Mouse (Mus musculus) macrophage (primary cell): Measurements from ENCODE around the gene R3hdm2. TPM values are rescaled to one million over a fixed set of nuclear protein-coding genes. Genes with fewer than 3 reads are reported as not detected.

ENCODE experiments used
- H3K27ac ChIP-seq: fragments of 350-480 bp; formaldehyde crosslinking; 2 replicates; pipeline ENCODE4 v1.9.0; 2021
- H3K36me3 ChIP-seq: fragments of 350-480 bp; formaldehyde crosslinking; 2 replicates; pipeline ENCODE4 v1.9.0; 2021; ENCODE audit errors: inconsistent target
- H3K4me3 ChIP-seq: fragments of 350-480 bp; formaldehyde crosslinking; 2 replicates; pipeline ENCODE4 v1.9.0; 2021; ENCODE audit errors: inconsistent target
- H3K79me2 ChIP-seq: fragments of 350-480 bp; formaldehyde crosslinking; 2 replicates; pipeline ENCODE4 v1.9.0; 2021; ENCODE audit errors: inconsistent target
- WGBS: methylation state at CpG from one replicate; pipeline ENCODE4 v1.1.7; 2026; ENCODE audit warnings: inconsistent platforms; ENCODE audit not compliant: missing documents; 5-methylcytosine and 5-hydroxymethylcytosine counted together
- polyA plus RNA-seq: library from polyadenylated mRNA; stranded (reverse); fragments of 250-400 nt; gene quantifications from 3 replicates; pipeline ENCODE4 v1.2.4, GENCODE M21; 2018; ENCODE audit warnings: inconsistent platforms

R3hdm2 gene
- polyA plus RNA-seq, 1 experiment from 2014 or later: 168 TPM

GRCm38 (mm10) chr10:127348957-127349356 is 31.2 kb upstream of the R3hdm2 start:
- Histone ChIP-seq H3K36me3 (no peaks in the 10 kb centered on the region), H3K79me2 (no peaks in the 10 kb centered on the region), H3K4me3 (no peak overlapping the region), H3K27ac (no peak overlapping the region)
- 81% methylated on average over 3 of the region's 4 CpGs for WGBS

- Histone ChIP-seq H3K27ac (no peak overlapping the region), H3K4me3 (no peak overlapping the region), H3K36me3 (no peaks in the 10 kb centered on the region), H3K79me2 (no peaks in the 10 kb centered on the region)
- 84% methylated on average over 8 of the region's 8 CpGs for WGBS
Observed at GRCm38 (mm10) chr10:127349810-127350209, 30.3 kb upstream of the R3hdm2 start.

- Histone ChIP-seq H3K27ac (no peak overlapping the region), H3K36me3 (no peaks in the 10 kb centered on the region), H3K4me3 (no peak overlapping the region), H3K79me2 (no peaks in the 10 kb centered on the region)
- WGBS: 18% methylated on average over 24 of the region's 24 CpGs
Observed at GRCm38 (mm10) chr10:127350594-127351284, 29.4 kb upstream of the R3hdm2 start.

- Histone ChIP-seq H3K27ac (no peak overlapping the region), H3K36me3 (no peaks in the 10 kb centered on the region), H3K4me3 (no peak overlapping the region), H3K79me2 (no peaks in the 10 kb centered on the region)
- 85% methylated on average over 8 of the region's 8 CpGs for WGBS
Observed at GRCm38 (mm10) chr10:127351285-127351595, 28.9 kb upstream of the R3hdm2 start.

- no peak overlapping the region for H3K4me3 ChIP-seq
- H3K36me3 ChIP-seq: no peaks in the 10 kb centered on the region
- H3K27ac ChIP-seq: no peak overlapping the region
- WGBS: 87% methylated on average over 8 of the region's 8 CpGs
- H3K79me2 ChIP-seq: no peaks in the 10 kb centered on the region
Observed at GRCm38 (mm10) chr10:127351719-127352118, 28.4 kb upstream of the R3hdm2 start.

GRCm38 (mm10) chr10:127352187-127352586 is 27.9 kb upstream of the R3hdm2 start:
- no peak overlapping the region for H3K27ac ChIP-seq
- H3K36me3 ChIP-seq: no peaks in the 10 kb centered on the region
- WGBS: 89% methylated on average over 9 of the region's 9 CpGs
- no peak overlapping the region for H3K4me3 ChIP-seq
- no peaks in the 10 kb centered on the region for H3K79me2 ChIP-seq

- WGBS: 96% methylated on average over 11 of the region's 11 CpGs
- H3K79me2 ChIP-seq: no peaks in the 10 kb centered on the region
- no peak overlapping the region for H3K4me3 ChIP-seq
- no peak overlapping the region for H3K27ac ChIP-seq
- no peaks in the 10 kb centered on the region for H3K36me3 ChIP-seq
Observed at GRCm38 (mm10) chr10:127352766-127353165, 27.4 kb upstream of the R3hdm2 start.

GRCm38 (mm10) chr10:127353909-127354895 is 25.9 kb upstream of the R3hdm2 start, which contains the start of gene Inhbe:
TSS of gene Inhbe (minus strand) at chr10:127354411.
- Histone ChIP-seq H3K36me3 (no peaks in the 10 kb centered on the region), H3K79me2 (no peaks in the 10 kb centered on the region), H3K4me3 (no peak within 1 kb of the TSS), H3K27ac (peak within 1 kb of the TSS; percentile 54)
- WGBS: 28% methylated on average over 17 of the region's 18 CpGs

GRCm38 (mm10) chr10:127355336-127355735 is 24.8 kb upstream of the R3hdm2 start:
- WGBS: 96% methylated on average over 10 of the region's 10 CpGs
- Histone ChIP-seq H3K27ac (peak overlapping the region; percentile 54; the same call in 1 of the 2 replicates), H3K36me3 (no peaks in the 10 kb centered on the region), H3K4me3 (no peak overlapping the region), H3K79me2 (no peaks in the 10 kb centered on the region)

GRCm38 (mm10) chr10:127360714-127361113 is 19.4 kb upstream of the R3hdm2 start:
- H3K4me3 ChIP-seq: no peak overlapping the region
- WGBS: 49% methylated on average over 3 of the region's 3 CpGs
- H3K79me2 ChIP-seq: no peaks in the 10 kb centered on the region
- H3K27ac ChIP-seq: no peak overlapping the region
- no peaks in the 10 kb centered on the region for H3K36me3 ChIP-seq

GRCm38 (mm10) chr10:127367116-127367515 is 13.0 kb upstream of the R3hdm2 start:
- Histone ChIP-seq H3K36me3 (no peaks in the 10 kb centered on the region), H3K4me3 (no peak overlapping the region), H3K79me2 (no peaks in the 10 kb centered on the region), H3K27ac (no peak overlapping the region)
- 94% methylated on average over 5 of the region's 5 CpGs for WGBS

- Histone ChIP-seq H3K4me3 (no peak overlapping the region), H3K36me3 (no peaks in the 10 kb centered on the region), H3K27ac (no peak overlapping the region), H3K79me2 (no peaks in the 10 kb centered on the region)
- WGBS: 90% methylated on average over 2 of the region's 2 CpGs
Observed at GRCm38 (mm10) chr10:127368273-127368672, 11.9 kb upstream of the R3hdm2 start.

- WGBS: 93% methylated on average over 22 of the region's 22 CpGs
- H3K79me2 ChIP-seq: no peaks in the 10 kb centered on the region
- H3K36me3 ChIP-seq: no peaks in the 10 kb centered on the region
- H3K27ac ChIP-seq: no peak within 1 kb of the TSS
- H3K4me3 ChIP-seq: no peak within 1 kb of the TSS
Observed at GRCm38 (mm10) chr10:127369834-127370820, 10.0 kb upstream of the R3hdm2 start, which contains the start of gene Inhbc. TSS of gene Inhbc (minus strand) at chr10:127370431.

- Histone ChIP-seq H3K4me3 (no peak overlapping the region), H3K36me3 (no peaks in the 10 kb centered on the region), H3K79me2 (no peaks in the 10 kb centered on the region), H3K27ac (no peak overlapping the region)
- 88% methylated on average over 2 of the region's 2 CpGs for WGBS
Observed at GRCm38 (mm10) chr10:127371023-127371422, 9.1 kb upstream of the R3hdm2 start.
